Mouse (Mus musculus): ENCODE measurements around the gene Olfr653. TPM values are rescaled to one million over a fixed set of nuclear protein-coding genes. Genes with fewer than 3 reads are reported as not detected.

The Olfr653 gene
- total and polyA plus RNA-seq, 2 experiments from 2014 or later, result not detected

GRCm38 (mm10) chr7:104588274-104588673 is 11.2 kb downstream of the Olfr653 start:
- Histone ChIP-seq H3K27me3 (ENCODE audit: insufficient read depth, low read length) (no peaks in the 10 kb centered on the region), H3K9me3 (ENCODE audit: low read length) (no peaks in the 10 kb centered on the region), H3K4me3 (ENCODE audit: low read length) (no peak overlapping the region), H3K4me1 (ENCODE audit: insufficient read depth, low read length) (no peaks in the 10 kb centered on the region), H3K9ac (replicated peaks; ENCODE audit: low read length) (no peak overlapping the region), H3K36me3 (ENCODE audit: insufficient read depth, low read length) (no peaks in the 10 kb centered on the region), H3K4me2 (ENCODE audit: low read depth, low read length) (no peak overlapping the region), H3K27ac (no peak overlapping the region)
- DNase-seq (ENCODE audit: low spot score) (no peak), ATAC-seq (no peak)
- no peak for TF ChIP-seq CTCF (IDR thresholded peaks at IDR 0.05; ENCODE audit: low read depth)
- 80% methylated on average over 5 of the region's 5 CpGs for WGBS

- no peak for ATAC-seq
- 88% methylated on average over 2 of the region's 2 CpGs for WGBS
Measured at GRCm38 (mm10) chr7:104601679-104602078, 24.6 kb downstream of the Olfr653 start, which contains the start of gene Olfr655. Gene Olfr655 (minus strand): TSS chr7:104601779.

GRCm38 (mm10) chr7:104603173-104603572 is 26.1 kb downstream of the Olfr653 start:
- Histone ChIP-seq H3K9ac (replicated peaks; ENCODE audit: low read length) (no peak overlapping the region), H3K4me3 (ENCODE audit: low read length) (no peak overlapping the region), H3K27me3 (ENCODE audit: insufficient read depth, low read length) (no peaks in the 10 kb centered on the region), H3K36me3 (ENCODE audit: insufficient read depth, low read length) (no peaks in the 10 kb centered on the region), H3K9me3 (ENCODE audit: low read length) (no peaks in the 10 kb centered on the region), H3K4me1 (ENCODE audit: insufficient read depth, low read length) (no peaks in the 10 kb centered on the region), H3K27ac (no peak overlapping the region), H3K4me2 (ENCODE audit: low read depth, low read length) (no peak overlapping the region)
- DNase-seq (ENCODE audit: low spot score), result no peak
- ATAC-seq, result no peak
- TF ChIP-seq CTCF (IDR thresholded peaks at IDR 0.05; ENCODE audit: low read depth), result peak; percentile 67
- 2% methylated on average over 3 of the region's 3 CpGs for WGBS

More at GRCm38 (mm10) chr7:104601679-104602078, 24.6 kb downstream of the Olfr653 start, which contains the start of gene Olfr655:
- Histone ChIP-seq H3K9ac (replicated peaks; ENCODE audit: low read length) (no peak within 1 kb of the TSS), H3K36me3 (ENCODE audit: insufficient read depth, low read length) (no peaks in the 10 kb centered on the region), H3K27me3 (ENCODE audit: insufficient read depth, low read length) (no peaks in the 10 kb centered on the region), H3K4me2 (ENCODE audit: low read depth, low read length) (no peak within 1 kb of the TSS), H3K27ac (no peak within 1 kb of the TSS), H3K4me3 (ENCODE audit: low read length) (no peak within 1 kb of the TSS), H3K9me3 (ENCODE audit: low read length) (no peaks in the 10 kb centered on the region), H3K4me1 (ENCODE audit: insufficient read depth, low read length) (no peaks in the 10 kb centered on the region)
- no peak for TF ChIP-seq CTCF (IDR thresholded peaks at IDR 0.05; ENCODE audit: low read depth)
- DNase-seq (ENCODE audit: low spot score), result no peak

- Histone ChIP-seq H3K27ac (no peak overlapping the region), H3K9ac (replicated peaks; ENCODE audit: low read length) (no peak overlapping the region), H3K27me3 (ENCODE audit: insufficient read depth, low read length) (no peaks in the 10 kb centered on the region), H3K36me3 (ENCODE audit: insufficient read depth, low read length) (no peaks in the 10 kb centered on the region), H3K4me3 (ENCODE audit: low read length) (no peak overlapping the region), H3K4me2 (ENCODE audit: low read depth, low read length) (no peak overlapping the region), H3K9me3 (ENCODE audit: low read length) (no peaks in the 10 kb centered on the region), H3K4me1 (ENCODE audit: insufficient read depth, low read length) (no peaks in the 10 kb centered on the region)
- ATAC-seq (no peak), DNase-seq (ENCODE audit: low spot score) (no peak)
- TF ChIP-seq CTCF (IDR thresholded peaks at IDR 0.05; ENCODE audit: low read depth), result no peak
Measured at GRCm38 (mm10) chr7:104604727-104605126, 27.6 kb downstream of the Olfr653 start.

- Histone ChIP-seq H3K4me2 (ENCODE audit: low read depth, low read length) (no peak within 1 kb of the TSS), H3K4me3 (ENCODE audit: low read length) (no peak within 1 kb of the TSS), H3K27ac (no peak within 1 kb of the TSS), H3K27me3 (ENCODE audit: insufficient read depth, low read length) (no peaks in the 10 kb centered on the region), H3K36me3 (ENCODE audit: insufficient read depth, low read length) (no peaks in the 10 kb centered on the region), H3K9ac (replicated peaks; ENCODE audit: low read length) (no peak within 1 kb of the TSS), H3K9me3 (ENCODE audit: low read length) (no peaks in the 10 kb centered on the region), H3K4me1 (ENCODE audit: insufficient read depth, low read length) (no peaks in the 10 kb centered on the region)
- ATAC-seq, result no peak
- WGBS, result 74% methylated on average over 4 of the region's 4 CpGs
- TF ChIP-seq CTCF (IDR thresholded peaks at IDR 0.05; ENCODE audit: low read depth), result no peak
- no peak for DNase-seq (ENCODE audit: low spot score)
Measured at GRCm38 (mm10) chr7:104613655-104614054, 36.5 kb downstream of the Olfr653 start, which contains the start of gene Olfr656. Gene Olfr656 (plus strand): TSS chr7:104613955.

GRCm38 (mm10) chr7:104624494-104624893 is 47.4 kb downstream of the Olfr653 start, which contains the start of gene Olfr657:
Gene Olfr657 (plus strand): TSS chr7:104624794.
- no peak for DNase-seq (ENCODE audit: low spot score)
- Histone ChIP-seq H3K4me3 (ENCODE audit: low read length) (no peak within 1 kb of the TSS), H3K36me3 (ENCODE audit: insufficient read depth, low read length) (no peaks in the 10 kb centered on the region), H3K27ac (no peak within 1 kb of the TSS), H3K9me3 (ENCODE audit: low read length) (no peaks in the 10 kb centered on the region), H3K4me2 (ENCODE audit: low read depth, low read length) (no peak within 1 kb of the TSS), H3K4me1 (ENCODE audit: insufficient read depth, low read length) (no peaks in the 10 kb centered on the region), H3K27me3 (ENCODE audit: insufficient read depth, low read length) (no peaks in the 10 kb centered on the region), H3K9ac (replicated peaks; ENCODE audit: low read length) (no peak within 1 kb of the TSS)
- ATAC-seq, result no peak
- TF ChIP-seq CTCF (IDR thresholded peaks at IDR 0.05; ENCODE audit: low read depth), result no peak

Other genes starting within 250 kb of the Olfr653 start
- gene Trim34b, start 247.8 kb upstream of the Olfr653 start, total RNA-seq (2014; rRNA removed), result not detected in 2 replicates
- gene Trim34b, start 247.8 kb upstream of the Olfr653 start, polyA plus RNA-seq (2015; fragmentation: Nextera tagmentation; extraction: Ambion mirVana), result not detected in 2 replicates
- 1.7 and 1.8 TPM in 2 replicates for gene Trim12c, start 224.0 kb upstream of the Olfr653 start, total RNA-seq (2014; rRNA removed)
- gene Trim12c, start 224.0 kb upstream of the Olfr653 start, polyA plus RNA-seq (2015; fragmentation: Nextera tagmentation; extraction: Ambion mirVana), result 0.61 and 0.83 TPM in 2 replicates
- 0.16 TPM in 1 of 2 replicates, not detected in the other for gene Trim30b, start 207.4 kb upstream of the Olfr653 start, total RNA-seq (2014; rRNA removed)
- not detected in 2 replicates for gene Trim30b, start 207.4 kb upstream of the Olfr653 start, polyA plus RNA-seq (2015; fragmentation: Nextera tagmentation; extraction: Ambion mirVana)
- gene Trim30c, start 176.5 kb upstream of the Olfr653 start, total RNA-seq (2014; rRNA removed), result 1.2 TPM in 1 of 2 replicates, not detected in the other
- not detected in 2 replicates for gene Trim30c, start 176.5 kb upstream of the Olfr653 start, polyA plus RNA-seq (2015; fragmentation: Nextera tagmentation; extraction: Ambion mirVana)
- gene Trim30a, start 112.1 kb upstream of the Olfr653 start, total RNA-seq (2014; rRNA removed), result 1.3 and 2.2 TPM in 2 replicates
- 0.89 and 0.97 TPM in 2 replicates for gene Trim30a, start 112.1 kb upstream of the Olfr653 start, polyA plus RNA-seq (2015; fragmentation: Nextera tagmentation; extraction: Ambion mirVana)
- gene Trim30d, start 69.5 kb upstream of the Olfr653 start, total RNA-seq (2014; rRNA removed), result 1.7 and 2.0 TPM in 2 replicates
- 1.4 and 1.5 TPM in 2 replicates for gene Trim30d, start 69.5 kb upstream of the Olfr653 start, polyA plus RNA-seq (2015; fragmentation: Nextera tagmentation; extraction: Ambion mirVana)
- not detected in 2 replicates for gene Olfr651, start 27.2 kb upstream of the Olfr653 start, total RNA-seq (2014; rRNA removed)
- gene Olfr651, start 27.2 kb upstream of the Olfr653 start, polyA plus RNA-seq (2015; fragmentation: Nextera tagmentation; extraction: Ambion mirVana), result not detected in 2 replicates
- not detected in 2 replicates for gene Olfr652, start 16.4 kb upstream of the Olfr653 start, total RNA-seq (2014; rRNA removed)
- gene Olfr652, start 16.4 kb upstream of the Olfr653 start, polyA plus RNA-seq (2015; fragmentation: Nextera tagmentation; extraction: Ambion mirVana), result 0.05 and 0.09 TPM in 2 replicates
- not detected in 2 replicates for gene Olfr654, start 9.7 kb downstream of the Olfr653 start, total RNA-seq (2014; rRNA removed)
- not detected in 2 replicates for gene Olfr654, start 9.7 kb downstream of the Olfr653 start, polyA plus RNA-seq (2015; fragmentation: Nextera tagmentation; extraction: Ambion mirVana)
- gene Olfr655, start 24.5 kb downstream of the Olfr653 start, total RNA-seq (2014; rRNA removed), result not detected in 2 replicates
- not detected in 2 replicates for gene Olfr655, start 24.5 kb downstream of the Olfr653 start, polyA plus RNA-seq (2015; fragmentation: Nextera tagmentation; extraction: Ambion mirVana)
- not detected in 2 replicates for gene Olfr656, start 36.6 kb downstream of the Olfr653 start, total RNA-seq (2014; rRNA removed)
- not detected in 2 replicates for gene Olfr656, start 36.6 kb downstream of the Olfr653 start, polyA plus RNA-seq (2015; fragmentation: Nextera tagmentation; extraction: Ambion mirVana)
- gene Olfr657, start 47.5 kb downstream of the Olfr653 start, total RNA-seq (2014; rRNA removed), result not detected in 2 replicates
- not detected in 2 replicates for gene Olfr657, start 47.5 kb downstream of the Olfr653 start, polyA plus RNA-seq (2015; fragmentation: Nextera tagmentation; extraction: Ambion mirVana)
- gene Olfr658, start 70.0 kb downstream of the Olfr653 start, total RNA-seq (2014; rRNA removed), result 0.11 and 0.16 TPM in 2 replicates
- 0.41 and 0.52 TPM in 2 replicates for gene Olfr658, start 70.0 kb downstream of the Olfr653 start, polyA plus RNA-seq (2015; fragmentation: Nextera tagmentation; extraction: Ambion mirVana)
- not detected in 2 replicates for gene Olfr659, start 89.4 kb downstream of the Olfr653 start, total RNA-seq (2014; rRNA removed)
- not detected in 2 replicates for gene Olfr659, start 89.4 kb downstream of the Olfr653 start, polyA plus RNA-seq (2015; fragmentation: Nextera tagmentation; extraction: Ambion mirVana)
- not detected in 2 replicates for gene Olfr661, start 109.2 kb downstream of the Olfr653 start, total RNA-seq (2014; rRNA removed)
- not detected in 2 replicates for gene Olfr661, start 109.2 kb downstream of the Olfr653 start, polyA plus RNA-seq (2015; fragmentation: Nextera tagmentation; extraction: Ambion mirVana)
- not detected in 2 replicates for gene Usp17le, start 200.2 kb downstream of the Olfr653 start, total RNA-seq (2014; rRNA removed)
- gene Usp17le, start 200.2 kb downstream of the Olfr653 start, polyA plus RNA-seq (2015; fragmentation: Nextera tagmentation; extraction: Ambion mirVana), result not detected in 2 replicates